Mouse (Mus musculus): ENCODE measurements around the gene Frmd5.

DNA sequence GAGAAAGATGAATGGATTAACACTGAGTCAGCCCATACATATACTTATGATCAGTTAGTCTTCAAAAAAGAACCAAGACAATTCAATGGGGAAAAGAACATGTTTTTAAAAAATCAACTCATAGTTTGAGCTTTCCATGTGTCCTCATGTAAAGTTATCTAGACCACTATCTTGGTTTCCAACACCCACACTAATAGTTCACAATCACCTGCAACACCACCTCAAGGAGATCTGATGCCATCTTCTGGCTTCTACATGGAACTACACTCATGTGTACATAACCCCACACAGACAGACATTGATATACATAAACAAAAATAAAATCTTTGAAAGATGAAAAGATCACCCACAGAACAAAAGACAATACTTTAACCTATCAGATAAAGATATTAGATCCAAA, 17.1 kb downstream of the Frmd5 start:
- TF ChIP-seq CTCF (IDR thresholded peaks at IDR 0.05; ENCODE audit: borderline replicate concordance, control insufficient read depth, extremely low read depth, insufficient read depth, low read length, poor library complexity) (no peak), POLR2A (IDR thresholded peaks at IDR 0.05; ENCODE audit: control insufficient read depth, extremely low read depth, insufficient read depth, low read length, poor library complexity) (no peak)

Data from thymus, adult 2 months (tissue).